11 mouse cellular contexts compared by ENCODE assay signal in genomic region chr4:61811193-61811592, GRCm38 (mm10). TPM values are rescaled to one million over a fixed set of nuclear protein-coding genes. Genes with fewer than 3 reads are reported as not detected.
A peak's percentile ranks its signal among the peaks of the same experiment; 100 is the strongest.
DNase-seq lines count a peak whose midpoint lies in the region; ATAC-seq and TF ChIP-seq lines count a peak whose summit lies in the region.
"Not testable (repeated sequence)": the region's sequence is repeated elsewhere in the genome, so short reads cannot be mapped to it uniquely, and the experiment has no call there.
"Had no signal": no experiment of that assay in that cellular context is flagged by ENCODE, and none has a peak within 500 bp of the region (broad histone marks: within the 10 kb centered on the region; RNA-seq: fewer than 3 reads in every experiment).

No protein-coding gene starts in this region.

- DNase-seq in Patski (ENCODE audit: low read depth, low spot score) = not testable (repeated sequence)
- peak; percentile 3 for DNase-seq in cerebellum, adult 8-10 months
- peak; percentile 49 for DNase-seq in forebrain, embryonic 14.5 days (ENCODE audit: low spot score)
- peak; percentile 25 to 26 for DNase-seq in layer of hippocampus, postnatal 10 days (ENCODE audit: low spot score in 2 of 2)
- peak; percentile 70 for DNase-seq in lung, embryonic 14.5 days
- peak; percentile 48 for DNase-seq in right cerebral cortex, adult 18-20 months

- ATAC-seq in Patski; forebrain, embryonic 14.5 days; intestine, postnatal 0 days; lung, embryonic 14.5 days (ENCODE audit: insufficient read depth): not testable (repeated sequence)

- POLR2A ChIA-PET in Patski (lab: Charles Lee) = not testable (repeated sequence)

- WGBS in forebrain, embryonic 14.5 days = 30% methylated on average over 2 of the region's 2 CpGs
- 29% methylated on average over 2 of the region's 2 CpGs for WGBS in intestine, postnatal 0 days
- WGBS in lung, embryonic 14.5 days = 14% methylated on average over 2 of the region's 2 CpGs

- CTCF ChIA-PET in Patski (lab: Charles Lee) = interaction anchor here (1.2 kb wide), 1 partner anchor 1878 kb away, joined by 3 read pairs; no protein-coding TSS in a partner anchor

- H3K9me3 ChIP-seq in forebrain, embryonic 14.5 days (replicated peaks; ENCODE audit: control insufficient read depth, low read length); intestine, postnatal 0 days (ENCODE audit: control insufficient read depth); lung, embryonic 14.5 days (ENCODE audit: low read depth, low read length): not testable (repeated sequence)

- in situ Hi-C loops in Patski (cut with MboI; ENCODE audit: low pct_unique_long_range_greater_than_20kb) = not testable (repeated sequence)

- not testable (repeated sequence) for H3K27ac ChIP-seq in forebrain, embryonic 14.5 days (ENCODE audit: low read depth, low read length); intestine, postnatal 0 days (ENCODE audit: low read depth, low read length); lung, embryonic 14.5 days (ENCODE audit: low read depth)

- H3K36me3 ChIP-seq in forebrain, embryonic 14.5 days (ENCODE audit: control insufficient read depth, insufficient read depth, low read length); intestine, postnatal 0 days (ENCODE audit: control insufficient read depth, insufficient read depth); lung, embryonic 14.5 days (ENCODE audit: insufficient read depth): not testable (repeated sequence)

- peak; percentile 31 for TF ChIP-seq CTCF in Patski (IDR thresholded peaks at IDR 0.05)
- TF ChIP-seq CTCF in intestine, postnatal 0 days (IDR thresholded peaks at IDR 0.05; ENCODE audit: low read depth) = peak; percentile 85
- TF ChIP-seq CTCF in lung, embryonic 14.5 days (IDR thresholded peaks at IDR 0.05; ENCODE audit: low read depth) = peak; percentile 89

- H3K9ac ChIP-seq in forebrain, embryonic 14.5 days (ENCODE audit: low read length); intestine, postnatal 0 days (ENCODE audit: low read depth, low read length); lung, embryonic 14.5 days: not testable (repeated sequence)

- H3K4me1 ChIP-seq in forebrain, embryonic 14.5 days (ENCODE audit: control insufficient read depth, insufficient read depth, low read length); intestine, postnatal 0 days (replicated peaks; ENCODE audit: control insufficient read depth, insufficient read depth, low read length); lung, embryonic 14.5 days (ENCODE audit: insufficient read depth): not testable (repeated sequence)

- not testable (repeated sequence) for H3K27me3 ChIP-seq in Patski; forebrain, embryonic 14.5 days (replicated peaks; ENCODE audit: control insufficient read depth, insufficient read depth, low read length); intestine, postnatal 0 days (replicated peaks; ENCODE audit: control insufficient read depth, insufficient read depth, low read length); lung, embryonic 14.5 days (ENCODE audit: insufficient read depth, low read length)

- H3K4me3 ChIP-seq in forebrain, embryonic 14.5 days (ENCODE audit: low read depth, low read length); intestine, postnatal 0 days (ENCODE audit: low read depth, low read length); lung, embryonic 14.5 days (ENCODE audit: low read depth, low read length): not testable (repeated sequence)

- H3K4me2 ChIP-seq in forebrain, embryonic 14.5 days (ENCODE audit: low read length); intestine, postnatal 0 days (replicated peaks; ENCODE audit: low read depth); lung, embryonic 14.5 days: not testable (repeated sequence)

RNA-seq across cellular contexts. Expression of gene Mup5, which starts 23.8 kb away (rescaled TPM):
- polyA plus RNA-seq in Patski (2021) = not detected
- polyA plus RNA-seq in forebrain, embryonic 14.5 days (2014; fragmentation: Nextera tagmentation; extraction: Ambion mirVana) = not detected in 2 replicates
- polyA plus RNA-seq in intestine, postnatal 0 days (2015; fragmentation: Nextera tagmentation; extraction: Ambion mirVana) = not detected in 2 replicates
- total RNA-seq in layer of hippocampus, postnatal 10 days (2021) = not detected
- polyA plus RNA-seq in lung, embryonic 14.5 days (2014; fragmentation: Nextera tagmentation; extraction: Ambion mirVana) = not detected in 2 replicates
- polyA plus RNA-seq: heart, embryonic 14.5 days; kidney, embryonic 16.5 days; lung, embryonic 15.5 days; myocyte had no signal

RNA-seq across cellular contexts. Expression of gene Mup19, which starts 29.1 kb away (rescaled TPM):
- polyA plus RNA-seq in Patski (2021) = not detected
- not detected in 2 replicates for polyA plus RNA-seq in forebrain, embryonic 14.5 days (2014; fragmentation: Nextera tagmentation; extraction: Ambion mirVana)
- polyA plus RNA-seq in intestine, postnatal 0 days (2015; fragmentation: Nextera tagmentation; extraction: Ambion mirVana) = not detected in 2 replicates
- total RNA-seq in layer of hippocampus, postnatal 10 days (2021) = not detected
- polyA plus RNA-seq in lung, embryonic 14.5 days (2014; fragmentation: Nextera tagmentation; extraction: Ambion mirVana) = not detected in 2 replicates
- polyA plus RNA-seq: heart, embryonic 14.5 days; kidney, embryonic 16.5 days; lung, embryonic 15.5 days; myocyte had no signal

Comparison
In these comparisons a context has a peak if more than half of its experiments do, and no peak if none do; other contexts are left out.
1. CTCF ChIP-seq: peak in every context shown above with its lines; median percentile 89 in lung, embryonic 14.5 days; 85 in intestine, postnatal 0 days; 31 in Patski.